Mouse (Mus musculus) lung, postnatal 0 days (tissue): ENCODE results near the gene Tcf7l2.

ENCODE experiments used
- CTCF ChIP-seq: IDR thresholded peaks from 2 replicates; pipeline ENCODE4 v1.5.1; 2016; ENCODE audit warnings: antibody characterized with exemption, mild to moderate bottlenecking
- EP300 ChIP-seq: IDR thresholded peaks from 2 replicates; pipeline ENCODE4 v1.6.1; 2016; ENCODE audit warnings: antibody characterized with exemption, mild to moderate bottlenecking, control low read depth

DNA sequence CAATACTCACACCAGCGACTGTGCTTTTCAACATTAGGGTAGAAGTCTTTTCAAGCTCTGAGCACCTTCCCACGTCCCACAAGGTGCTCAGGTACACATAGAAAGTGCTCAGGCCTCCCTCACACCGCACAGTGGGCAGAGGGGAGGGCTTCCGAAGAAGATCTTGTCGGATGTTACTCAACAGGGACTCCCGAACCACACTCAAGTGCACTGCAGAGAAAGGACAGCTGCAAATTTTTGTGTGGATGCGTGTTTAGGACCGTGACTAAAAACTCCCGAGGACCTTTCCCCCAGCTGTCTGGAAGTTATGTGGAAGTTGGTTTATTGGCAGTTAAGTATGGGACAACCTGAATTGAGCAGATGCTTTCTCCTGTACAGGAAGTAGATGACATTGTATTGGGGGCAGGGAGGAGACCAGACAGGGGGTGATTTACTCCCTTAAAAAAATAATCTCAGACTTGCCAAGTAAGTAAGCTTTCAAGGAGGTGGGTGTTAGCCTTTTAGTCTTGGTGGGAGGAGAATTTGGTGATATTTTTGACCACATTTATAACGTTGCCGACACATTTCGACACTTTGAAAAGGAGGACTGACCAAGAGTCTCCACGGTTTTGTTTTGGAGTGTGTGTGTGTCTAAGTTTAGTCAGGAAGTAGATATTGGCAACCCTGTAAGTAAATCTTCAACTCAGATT is 5.8 kb downstream of the Tcf7l2 start:
- TF ChIP-seq CTCF, result no peak
- no peak for TF ChIP-seq EP300
